Mouse (Mus musculus) olfactory bulb, adult 2 months (tissue): ENCODE measurements around the gene Rapsn. TPM values are rescaled to one million over a fixed set of nuclear protein-coding genes. Genes with fewer than 3 reads are reported as not detected.
"Not testable (repeated sequence)": the region's sequence is repeated elsewhere in the genome, so short reads cannot be mapped to it uniquely, and the experiment has no call there.

Experiments
- H3K27ac ChIP-seq: fragments of 200-500 bp; 2 replicates; pipeline ENCODE4 v1.5.1; 2012; ENCODE audit warnings: low read depth, low read length; ENCODE audit not compliant: insufficient read depth
- H3K4me1 ChIP-seq: fragments of 200-500 bp; 2 replicates; pipeline ENCODE4 v1.6.1; 2012; ENCODE audit warnings: low read length; ENCODE audit not compliant: control insufficient read depth, insufficient read depth
- H3K4me3 ChIP-seq: fragments of 200-500 bp; 2 replicates; pipeline ENCODE4 v1.5.1; 2012; ENCODE audit warnings: mild to moderate bottlenecking, low read depth, low read length, moderate library complexity; ENCODE audit not compliant: insufficient read depth
- CTCF ChIP-seq: fragments of 200-500 bp; IDR thresholded peaks from 2 replicates; pipeline ENCODE4 v1.5.1; 2012; ENCODE audit warnings: low read depth, mild to moderate bottlenecking, low read length, moderate library complexity; ENCODE audit not compliant: insufficient read depth
- POLR2A ChIP-seq: fragments of 200-500 bp; IDR thresholded peaks from 2 replicates; pipeline ENCODE4 v1.6.1; 2012; ENCODE audit warnings: mild to moderate bottlenecking, low read depth, low read length, moderate library complexity; ENCODE audit not compliant: insufficient read depth
- WGBS: fragments of 180-500 bp; shearing (Covaris S2); methylation state at CpG from one replicate; pipeline ENCODE4 v1.1.7; 2018; 5-methylcytosine and 5-hydroxymethylcytosine counted together
- polyA plus RNA-seq: library from polyadenylated mRNA; stranded (reverse); fragments of >200 nt; gene quantifications from 2 replicates; pipeline ENCODE4 v1.2.4, GENCODE M21; 2012; ENCODE audit warnings: low replicate concordance; ENCODE audit not compliant: missing spikeins, insufficient read depth, insufficient read length

The Rapsn gene
- polyA plus RNA-seq: not detected in 2 replicates

DNA sequence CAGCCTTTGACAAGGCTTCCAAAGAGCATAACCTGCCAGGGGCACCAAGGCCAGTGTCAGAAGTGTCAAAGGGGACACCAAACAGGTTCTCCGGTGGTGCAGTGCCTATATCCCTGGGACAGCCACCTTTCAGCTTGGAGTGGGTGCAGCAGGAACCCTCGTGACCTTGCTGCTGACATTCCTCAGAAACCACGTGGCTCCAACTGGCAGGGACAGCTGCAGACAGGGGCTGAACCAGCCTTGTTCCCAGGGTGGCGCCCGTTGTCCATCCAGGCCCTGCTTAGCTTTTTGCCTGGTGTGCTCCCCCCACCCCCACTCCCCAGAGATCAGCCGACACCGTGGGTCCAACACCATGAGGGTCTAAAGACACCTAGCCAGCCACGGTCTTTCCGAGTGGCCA, at the start of gene Rapsn:
Rapsn (plus strand) TSS at position 236 of the 400 bp plus-strand sequence.
- TF ChIP-seq POLR2A (no peak), CTCF (no peak)
- Histone ChIP-seq H3K4me3 (no peak within 1 kb of the TSS), H3K4me1 (peaks cover 2% of the 10 kb centered on the region; the same call in 1 of the 2 replicates), H3K27ac (no peak within 1 kb of the TSS)
- 65% methylated on average over 9 of the region's 9 CpGs for WGBS

DNA sequence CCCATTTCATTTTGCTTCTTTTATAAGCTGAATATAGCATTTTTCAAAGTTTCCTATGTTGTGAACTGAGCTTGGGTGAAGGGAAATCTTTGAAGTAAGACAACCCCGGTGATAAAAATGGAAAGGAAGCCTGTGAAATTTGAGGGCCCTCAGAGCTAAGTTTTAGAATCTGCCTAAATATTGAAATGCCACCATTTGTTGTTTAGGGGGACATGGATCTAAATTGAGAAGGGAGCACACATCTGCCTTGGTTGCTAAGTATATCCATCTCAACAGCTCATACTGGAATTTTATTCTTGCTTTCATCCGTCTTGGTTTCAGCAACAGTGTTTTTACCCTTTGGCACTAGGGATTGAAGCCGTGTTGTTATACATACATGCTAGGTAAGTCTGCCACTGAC, 49.4 kb upstream of the Rapsn start:
- TF ChIP-seq CTCF (no peak), POLR2A (no peak)
- 75% methylated on average over 3 of the region's 3 CpGs for WGBS
- H3K27ac ChIP-seq: no peak overlapping the region
- H3K4me3 ChIP-seq: no peak overlapping the region
- H3K4me1 ChIP-seq: peaks cover 5% of the 10 kb centered on the region

DNA sequence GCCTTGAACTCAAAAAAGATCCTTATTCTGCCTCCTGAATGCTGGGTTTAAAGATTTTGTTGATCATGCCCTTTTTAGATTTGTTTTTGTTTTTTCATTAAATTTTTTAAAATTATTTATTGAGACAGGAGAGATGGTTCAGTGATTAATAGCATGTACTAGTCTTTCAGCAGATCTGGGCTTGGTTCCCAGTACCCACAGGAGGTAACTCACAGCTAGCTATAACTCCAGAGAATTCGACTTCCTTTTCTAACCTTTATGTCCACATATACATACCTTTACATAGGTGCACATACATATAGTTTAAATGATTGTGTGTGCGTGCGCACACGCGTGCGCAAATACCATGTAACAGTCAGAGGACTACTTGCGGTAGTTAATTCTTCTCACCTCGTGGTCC, 26.9 kb upstream of the Rapsn start:
- Histone ChIP-seq H3K27ac (no peak overlapping the region), H3K4me1 (no peaks in the 10 kb centered on the region), H3K4me3 (no peak overlapping the region)
- no peak for TF ChIP-seq CTCF
- TF ChIP-seq POLR2A: no peak
- WGBS: 97% methylated on average over 8 of the region's 8 CpGs

DNA sequence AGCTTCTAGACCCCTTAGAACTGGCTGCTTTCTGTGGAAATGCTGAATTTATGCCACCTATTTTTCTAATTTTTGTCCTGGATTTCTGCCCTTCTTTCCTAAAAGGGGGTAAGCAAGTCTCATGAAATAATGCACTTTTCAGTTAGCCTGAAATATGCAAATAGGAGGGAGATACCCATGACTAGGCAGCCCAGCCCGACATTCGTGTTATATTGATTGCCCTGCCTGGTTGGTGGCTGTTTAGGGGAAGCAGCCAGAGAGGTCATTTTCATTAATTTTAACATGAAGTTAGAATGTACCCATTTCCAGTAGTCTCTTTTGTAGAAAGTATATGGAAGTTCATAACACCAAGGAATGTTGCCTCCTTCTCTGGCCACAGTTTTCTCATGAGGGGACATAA, 21.5 kb upstream of the Rapsn start:
- whole genome bisulfite sequencing: 92% methylated on average over 2 of the region's 2 CpGs
- H3K4me3 ChIP-seq: no peak overlapping the region
- H3K4me1 ChIP-seq: peaks cover 5% of the 10 kb centered on the region
- H3K27ac ChIP-seq: no peak overlapping the region
- TF ChIP-seq POLR2A: no peak
- no peak for TF ChIP-seq CTCF

DNA sequence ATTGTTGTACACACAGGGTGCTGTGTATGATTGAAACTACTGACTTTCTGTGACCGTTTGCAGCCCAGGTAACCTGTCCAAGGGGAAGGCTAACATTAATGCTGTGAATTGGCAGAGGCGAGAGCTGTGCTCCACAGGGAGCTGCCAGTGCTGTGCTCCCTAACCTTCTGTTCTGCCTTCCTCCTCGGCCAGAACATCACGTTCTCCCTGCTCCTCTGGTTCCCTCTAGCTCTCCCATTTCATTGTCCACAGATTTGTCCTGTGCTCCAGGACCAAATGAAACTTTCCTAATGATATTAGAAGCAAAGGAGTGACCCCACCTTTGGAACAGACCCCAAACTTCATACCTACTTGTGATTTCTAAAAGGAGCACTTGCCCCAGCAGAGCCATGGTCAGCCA, 20.0 kb upstream of the Rapsn start:
- H3K27ac ChIP-seq: no peak overlapping the region
- WGBS: 67% methylated on average over 4 of the region's 4 CpGs
- no peak overlapping the region for H3K4me3 ChIP-seq
- H3K4me1 ChIP-seq: peaks cover 5% of the 10 kb centered on the region
- TF ChIP-seq POLR2A: no peak
- no peak for TF ChIP-seq CTCF

DNA sequence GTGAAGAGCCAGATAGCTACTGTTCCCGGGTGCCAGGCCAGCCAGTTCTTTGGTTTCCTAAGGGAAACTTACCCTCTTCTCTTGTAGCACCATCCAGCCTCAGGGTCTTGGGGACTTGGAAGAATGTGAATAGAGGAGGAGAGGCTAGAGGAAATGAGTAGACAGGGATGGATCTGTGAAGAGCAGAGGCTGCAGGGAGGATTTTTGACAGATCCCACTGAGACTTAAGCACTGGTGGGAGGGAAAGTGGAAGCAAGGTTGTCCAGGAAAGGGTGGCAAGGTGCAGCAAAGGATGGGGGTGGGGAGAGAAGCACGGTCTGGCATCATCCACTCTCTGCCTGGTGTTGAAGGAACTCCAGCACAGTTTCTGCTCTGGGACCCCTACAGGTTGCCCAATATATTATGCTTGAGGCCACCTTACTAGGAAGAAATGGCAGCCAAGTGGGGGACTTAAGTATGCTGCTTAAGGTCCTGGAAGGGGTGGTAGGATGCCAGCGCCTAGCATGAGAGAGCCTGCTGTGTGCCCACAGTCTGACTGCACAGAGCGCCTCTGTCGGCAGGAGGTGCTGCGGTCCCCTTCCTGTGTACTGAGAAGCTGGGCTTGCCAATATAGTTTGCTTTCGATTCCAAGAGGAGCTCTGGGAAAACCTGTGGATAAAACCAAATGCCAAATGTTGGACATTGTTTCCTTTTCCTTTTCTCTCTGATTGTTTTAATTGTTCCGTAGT, 17.2 kb upstream of the Rapsn start:
- H3K4me1 ChIP-seq: peaks cover 5% of the 10 kb centered on the region
- no peak overlapping the region for H3K4me3 ChIP-seq
- H3K27ac ChIP-seq: no peak overlapping the region
- WGBS: 33% methylated on average over 8 of the region's 8 CpGs
- TF ChIP-seq POLR2A (no peak), CTCF (no peak)

DNA sequence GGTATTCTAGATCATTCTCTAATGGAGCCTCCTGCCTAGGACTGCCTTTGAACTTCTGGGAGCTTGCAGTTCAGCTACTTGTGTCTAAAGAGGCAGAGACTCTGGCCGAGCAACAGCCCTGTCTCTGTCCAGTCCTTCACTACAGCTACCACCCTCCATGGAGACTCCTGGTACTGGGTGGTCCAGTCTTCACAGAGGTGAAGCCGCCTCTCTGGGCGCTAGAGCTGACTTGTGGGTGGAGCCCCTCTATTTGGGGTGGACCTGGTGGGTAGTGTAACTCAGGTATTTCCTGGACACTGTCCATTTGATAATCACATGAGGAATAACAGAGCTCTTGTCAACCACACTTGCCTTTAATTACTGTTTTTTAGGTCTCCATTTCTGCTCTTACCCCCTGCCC, 15.5 kb upstream of the Rapsn start:
- Histone ChIP-seq H3K27ac (no peak overlapping the region), H3K4me1 (peaks cover 5% of the 10 kb centered on the region), H3K4me3 (no peak overlapping the region)
- TF ChIP-seq CTCF (no peak), POLR2A (no peak)
- 93% methylated on average over 3 of the region's 3 CpGs for WGBS

DNA sequence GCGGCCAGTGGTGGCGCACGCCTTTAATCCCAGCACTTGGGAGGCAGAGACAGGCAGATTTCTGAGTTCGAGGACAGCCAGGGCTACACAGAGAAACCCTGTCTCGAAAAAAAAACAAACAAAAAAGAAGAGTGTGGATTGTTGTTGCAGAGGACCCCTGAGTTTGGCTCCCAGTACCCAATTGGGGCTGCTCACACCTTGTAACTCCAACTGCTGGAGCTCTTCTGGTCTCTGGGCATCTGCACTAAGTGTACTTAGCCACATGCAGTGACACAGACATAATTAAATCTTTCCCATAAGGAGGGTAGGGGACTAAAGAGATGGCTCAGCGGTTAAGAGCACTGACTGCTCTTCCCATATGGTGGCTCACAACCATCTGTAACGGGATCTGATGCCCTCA, 13.2 kb upstream of the Rapsn start:
- 96% methylated on average over 7 of the region's 7 CpGs for WGBS
- not testable (repeated sequence) for H3K4me3 ChIP-seq, H3K4me1 ChIP-seq, H3K27ac ChIP-seq

DNA sequence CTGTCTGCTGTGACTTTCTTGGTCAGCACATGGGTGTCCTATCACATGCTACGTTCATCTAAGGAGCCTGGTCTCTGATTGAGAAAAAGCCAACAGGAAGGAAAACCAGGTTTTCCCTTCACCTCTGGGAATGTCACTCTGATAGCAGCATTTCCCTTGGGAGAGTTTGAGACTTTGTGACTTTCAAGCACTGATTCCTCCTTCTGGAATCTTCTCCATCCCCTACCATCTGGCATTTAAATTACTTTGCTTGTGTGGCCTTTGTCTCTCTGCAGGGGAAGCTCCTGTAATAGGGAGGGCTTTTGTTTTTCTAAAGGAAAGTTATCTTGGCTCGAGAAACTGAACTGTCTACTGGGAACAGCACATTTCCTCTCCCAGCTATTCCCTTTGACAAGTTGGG, 12.3 kb upstream of the Rapsn start:
- WGBS: 62% methylated on average over 2 of the region's 2 CpGs
- H3K27ac ChIP-seq: no peak overlapping the region
- H3K4me3 ChIP-seq: no peak overlapping the region
- no peak for TF ChIP-seq CTCF
- TF ChIP-seq POLR2A: no peak
- H3K4me1 ChIP-seq: no peaks in the 10 kb centered on the region

DNA sequence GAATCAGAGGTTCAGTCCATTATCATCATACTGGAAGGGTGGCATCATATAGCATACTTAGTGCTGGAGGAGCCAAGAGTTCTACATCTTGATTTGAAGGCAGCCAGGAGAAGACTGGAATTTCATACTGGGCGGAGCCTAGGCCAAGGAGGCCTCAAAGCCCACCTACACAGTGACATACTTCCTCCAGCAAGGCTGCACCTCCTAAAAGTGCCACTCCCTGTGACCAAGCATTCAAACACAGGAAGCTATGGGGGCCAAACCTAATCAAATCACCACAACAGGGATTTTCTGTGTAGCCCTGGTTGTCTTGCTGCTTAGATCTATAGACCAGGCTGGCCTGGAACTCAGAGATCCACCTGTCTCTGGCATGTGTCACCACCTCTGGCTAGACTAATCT, 11.5 kb upstream of the Rapsn start:
- Histone ChIP-seq H3K4me3 (no peak overlapping the region), H3K4me1 (no peaks in the 10 kb centered on the region), H3K27ac (no peak overlapping the region)
- TF ChIP-seq POLR2A (no peak), CTCF (no peak)
- WGBS: 100% methylated on average over 1 of the region's 1 CpGs
